Mouse (Mus musculus): Measurements from ENCODE around the gene 2310022A10Rik. TPM values are rescaled to one million over a fixed set of nuclear protein-coding genes. Genes with fewer than 3 reads are reported as not detected.

The 2310022A10Rik gene
- total and polyA plus RNA-seq, 3 experiments, result 72.0 to 79.5 (median 72.1) TPM

GRCm38 (mm10) chr7:27612940-27613339, 59.9 kb downstream of the 2310022A10Rik start:
- no peak overlapping the region for H3K9ac ChIP-seq (ENCODE audit: low read depth, low read length)
- DNase-seq, result no peak
- no peaks in the 10 kb centered on the region for H3K36me3 ChIP-seq (ENCODE audit: control insufficient read depth, insufficient read depth, low read length)
- H3K79me2 ChIP-seq (replicated peaks; ENCODE audit: control insufficient read depth, insufficient read depth, low read length), result peaks cover 5% of the 10 kb centered on the region
- no peak overlapping the region for H3K4me3 ChIP-seq
- WGBS, result 64% methylated on average over 4 of the region's 4 CpGs
- intact Hi-C loops (cut with DNase I), result no loop called here
- H3K4me1 ChIP-seq (ENCODE audit: control insufficient read depth, insufficient read depth, low read length), result peaks cover 7% of the 10 kb centered on the region
- TF ChIP-seq POLR2A (IDR thresholded peaks at IDR 0.05; ENCODE audit: insufficient read depth, low read depth, low read length), result no peak
- no peak for TF ChIP-seq EP300 (IDR thresholded peaks at IDR 0.05; ENCODE audit: insufficient read depth, low read depth, low read length)
- TF ChIP-seq CTCF (IDR thresholded peaks at IDR 0.05), result no peak
- H3K27ac ChIP-seq, result no peak overlapping the region
- H3K27me3 ChIP-seq (ENCODE audit: control insufficient read depth, insufficient read depth, low read length), result no peaks in the 10 kb centered on the region

DNA sequence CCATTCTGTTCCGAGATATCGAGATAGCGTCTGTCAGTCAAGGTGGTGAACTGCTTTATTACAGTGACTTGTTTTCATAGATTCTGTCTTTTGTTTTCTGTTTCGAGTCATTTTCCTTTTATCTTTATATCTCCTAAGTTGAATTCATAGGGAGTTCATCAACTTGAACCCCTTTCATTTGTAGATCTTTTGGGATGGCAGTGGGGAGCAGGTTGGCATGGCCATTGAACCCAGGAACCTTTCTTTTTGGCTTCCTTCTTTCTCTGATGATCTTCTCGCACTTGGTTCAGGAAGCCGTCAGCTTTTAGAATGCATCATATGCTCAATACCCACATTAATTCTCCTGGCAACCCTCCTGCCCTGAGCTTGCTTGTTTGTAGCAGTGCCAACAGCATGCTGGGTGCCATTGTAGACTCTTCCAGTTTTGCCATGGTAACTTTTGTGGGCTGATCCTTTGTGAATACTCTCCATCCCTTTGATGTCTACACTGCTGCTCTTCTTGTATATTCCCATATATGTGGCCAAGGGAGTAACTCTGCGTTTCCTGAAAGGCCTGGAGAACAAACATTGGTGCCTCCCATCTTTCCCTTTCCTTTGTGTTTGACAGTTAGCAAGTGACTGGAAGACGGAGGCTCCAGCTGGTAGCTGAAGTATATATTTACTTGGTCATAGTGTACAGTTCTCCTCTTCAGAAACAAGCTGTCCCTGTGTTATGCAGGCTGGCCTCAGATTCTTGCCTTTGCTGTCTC, 60.9 kb downstream of the 2310022A10Rik start:
- DNase-seq, result no peak
- Histone ChIP-seq H3K27ac (no peak overlapping the region), H3K4me1 (ENCODE audit: control insufficient read depth, insufficient read depth, low read length) (peaks cover 5% of the 10 kb centered on the region), H3K79me2 (replicated peaks; ENCODE audit: control insufficient read depth, insufficient read depth, low read length) (peaks cover 5% of the 10 kb centered on the region), H3K9ac (ENCODE audit: low read depth, low read length) (no peak overlapping the region), H3K4me3 (no peak overlapping the region), H3K36me3 (ENCODE audit: control insufficient read depth, insufficient read depth, low read length) (no peaks in the 10 kb centered on the region), H3K27me3 (ENCODE audit: control insufficient read depth, insufficient read depth, low read length) (no peaks in the 10 kb centered on the region)
- intact Hi-C loops (cut with DNase I), result no loop called here
- no peak for TF ChIP-seq EP300 (IDR thresholded peaks at IDR 0.05; ENCODE audit: insufficient read depth, low read depth, low read length)
- no peak for TF ChIP-seq POLR2A (IDR thresholded peaks at IDR 0.05; ENCODE audit: insufficient read depth, low read depth, low read length)
- TF ChIP-seq CTCF (IDR thresholded peaks at IDR 0.05), result no peak
- 62% methylated on average over 8 of the region's 8 CpGs for WGBS

DNA sequence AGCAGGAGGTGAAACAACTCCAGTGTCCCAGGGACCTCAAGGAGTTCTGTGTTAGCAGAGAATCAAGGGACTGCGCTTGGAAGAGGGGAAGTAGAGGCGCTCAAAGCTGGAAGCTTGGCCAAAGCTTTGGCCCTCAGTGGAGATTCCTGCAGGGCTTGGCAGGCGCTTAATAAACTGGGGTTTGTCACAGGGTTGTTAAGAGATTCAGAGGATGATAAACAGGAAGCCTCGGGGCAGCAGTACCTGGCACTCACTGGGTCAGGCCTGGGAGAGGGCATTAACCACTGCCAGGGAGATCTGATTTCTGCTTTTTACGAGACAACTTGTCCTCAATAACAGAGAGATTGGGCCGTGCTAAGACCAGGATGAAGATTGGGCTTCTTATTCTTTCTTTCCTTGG, 68.0 kb downstream of the 2310022A10Rik start:
- Histone ChIP-seq H3K4me3 (no peak overlapping the region), H3K4me1 (ENCODE audit: control insufficient read depth, insufficient read depth, low read length) (no peaks in the 10 kb centered on the region), H3K27ac (no peak overlapping the region), H3K27me3 (ENCODE audit: control insufficient read depth, insufficient read depth, low read length) (no peaks in the 10 kb centered on the region), H3K79me2 (replicated peaks; ENCODE audit: control insufficient read depth, insufficient read depth, low read length) (no peaks in the 10 kb centered on the region), H3K36me3 (ENCODE audit: control insufficient read depth, insufficient read depth, low read length) (no peaks in the 10 kb centered on the region), H3K9ac (ENCODE audit: low read depth, low read length) (no peak overlapping the region)
- intact Hi-C loops (cut with DNase I), result no loop called here
- TF ChIP-seq POLR2A (IDR thresholded peaks at IDR 0.05; ENCODE audit: insufficient read depth, low read depth, low read length) (no peak), CTCF (IDR thresholded peaks at IDR 0.05) (no peak), EP300 (IDR thresholded peaks at IDR 0.05; ENCODE audit: insufficient read depth, low read depth, low read length) (no peak)
- 78% methylated on average over 6 of the region's 6 CpGs for WGBS
- DNase-seq, result no peak

- Histone ChIP-seq H3K9ac (ENCODE audit: low read depth, low read length) (no peak overlapping the region), H3K79me2 (replicated peaks; ENCODE audit: control insufficient read depth, insufficient read depth, low read length) (no peaks in the 10 kb centered on the region), H3K36me3 (ENCODE audit: control insufficient read depth, insufficient read depth, low read length) (no peaks in the 10 kb centered on the region), H3K4me3 (no peak overlapping the region), H3K27me3 (ENCODE audit: control insufficient read depth, insufficient read depth, low read length) (no peaks in the 10 kb centered on the region), H3K4me1 (ENCODE audit: control insufficient read depth, insufficient read depth, low read length) (no peaks in the 10 kb centered on the region), H3K27ac (no peak overlapping the region)
- TF ChIP-seq EP300 (IDR thresholded peaks at IDR 0.05; ENCODE audit: insufficient read depth, low read depth, low read length), result no peak
- no peak for TF ChIP-seq POLR2A (IDR thresholded peaks at IDR 0.05; ENCODE audit: insufficient read depth, low read depth, low read length)
- TF ChIP-seq CTCF (IDR thresholded peaks at IDR 0.05), result no peak
- DNase-seq, result no peak
- WGBS, result 80% methylated on average over 1 of the region's 1 CpGs
- intact Hi-C loops (cut with DNase I), result no loop called here
These were observed 69.2 kb downstream of the 2310022A10Rik start for GRCm38 (mm10) chr7:27622234-27622633.

GRCm38 (mm10) chr7:27624967-27625366, 71.9 kb downstream of the 2310022A10Rik start:
- H3K9ac ChIP-seq (ENCODE audit: low read depth, low read length), result no peak overlapping the region
- H3K27me3 ChIP-seq (ENCODE audit: control insufficient read depth, insufficient read depth, low read length), result no peaks in the 10 kb centered on the region
- no peak for TF ChIP-seq CTCF (IDR thresholded peaks at IDR 0.05)
- TF ChIP-seq EP300 (IDR thresholded peaks at IDR 0.05; ENCODE audit: insufficient read depth, low read depth, low read length), result no peak
- no peak for TF ChIP-seq POLR2A (IDR thresholded peaks at IDR 0.05; ENCODE audit: insufficient read depth, low read depth, low read length)
- DNase-seq, result no peak
- H3K4me1 ChIP-seq (ENCODE audit: control insufficient read depth, insufficient read depth, low read length), result peaks cover 2% of the 10 kb centered on the region; the same call in 1 of the 2 replicates
- no peaks in the 10 kb centered on the region for H3K79me2 ChIP-seq (replicated peaks; ENCODE audit: control insufficient read depth, insufficient read depth, low read length)
- intact Hi-C loops (cut with DNase I), result no loop called here
- H3K27ac ChIP-seq, result no peak overlapping the region
- H3K4me3 ChIP-seq, result no peak overlapping the region
- H3K36me3 ChIP-seq (ENCODE audit: control insufficient read depth, insufficient read depth, low read length), result no peaks in the 10 kb centered on the region

GRCm38 (mm10) chr7:27627707-27628106, 74.7 kb downstream of the 2310022A10Rik start:
- Histone ChIP-seq H3K79me2 (replicated peaks; ENCODE audit: control insufficient read depth, insufficient read depth, low read length) (no peaks in the 10 kb centered on the region), H3K27ac (no peak overlapping the region), H3K4me3 (no peak overlapping the region), H3K36me3 (ENCODE audit: control insufficient read depth, insufficient read depth, low read length) (no peaks in the 10 kb centered on the region), H3K4me1 (ENCODE audit: control insufficient read depth, insufficient read depth, low read length) (peaks cover 2% of the 10 kb centered on the region; the same call in 1 of the 2 replicates), H3K27me3 (ENCODE audit: control insufficient read depth, insufficient read depth, low read length) (no peaks in the 10 kb centered on the region), H3K9ac (ENCODE audit: low read depth, low read length) (no peak overlapping the region)
- no peak for TF ChIP-seq POLR2A (IDR thresholded peaks at IDR 0.05; ENCODE audit: insufficient read depth, low read depth, low read length)
- TF ChIP-seq CTCF (IDR thresholded peaks at IDR 0.05), result no peak
- no peak for TF ChIP-seq EP300 (IDR thresholded peaks at IDR 0.05; ENCODE audit: insufficient read depth, low read depth, low read length)
- no peak for DNase-seq
- WGBS, result 80% methylated on average over 7 of the region's 7 CpGs
- intact Hi-C loops (cut with DNase I), result no loop called here

All from heart, adult 2 months (tissue).